ENCODE assay signal across 8 mouse cellular contexts in the genomic region with DNA sequence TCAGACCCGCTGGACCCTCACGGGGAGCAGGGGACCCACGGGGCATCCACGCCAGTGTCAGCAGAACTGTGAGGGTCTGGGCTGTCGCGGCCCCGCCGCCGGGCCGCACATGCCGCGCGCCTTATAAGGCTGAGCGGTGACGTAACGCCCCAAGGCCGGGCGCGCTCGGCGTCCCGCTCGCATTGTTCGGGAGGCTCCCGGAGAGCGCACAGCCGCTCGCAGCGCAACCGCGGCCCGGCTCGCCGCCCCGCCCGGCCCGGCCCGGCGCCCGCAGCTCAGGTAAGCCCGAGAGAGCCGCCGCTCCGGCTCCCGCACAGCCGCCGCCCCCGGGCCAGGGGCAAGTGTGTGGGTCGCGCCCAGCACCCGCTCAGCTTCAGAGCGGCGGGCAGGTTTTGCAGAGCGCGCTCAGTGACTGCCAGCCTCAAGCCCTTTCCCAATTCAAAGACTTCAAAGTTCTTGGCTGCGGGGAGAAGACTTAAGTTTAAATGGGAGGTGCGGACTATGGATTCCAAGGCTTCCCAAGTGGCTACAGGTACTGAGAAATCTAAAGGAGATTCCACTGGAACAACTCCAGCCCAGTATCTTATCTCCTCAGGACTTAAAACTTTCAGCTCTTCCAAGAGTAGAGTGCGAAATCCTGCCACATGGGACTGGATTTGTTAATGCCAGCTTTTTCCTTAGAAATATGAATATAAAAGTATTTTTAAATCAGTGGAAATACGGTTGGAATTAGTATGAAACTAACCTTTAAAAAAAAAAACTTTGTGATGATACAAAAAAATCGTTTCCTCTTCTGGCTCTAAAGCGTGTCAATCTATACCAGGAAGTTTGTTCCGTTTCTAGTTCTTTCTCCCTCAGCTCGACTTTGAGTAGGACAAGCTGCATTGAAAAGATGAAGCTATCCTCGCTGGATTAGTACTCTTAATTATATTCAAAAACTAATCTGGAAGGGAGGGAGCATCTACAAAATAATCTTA. TPM values are rescaled to one million over a fixed set of nuclear protein-coding genes. Genes with fewer than 3 reads are reported as not detected.
DNase-seq lines count a peak whose midpoint lies in the region.

No protein-coding gene starts in this region.

- intact Hi-C loops in gastrocnemius, postnatal 14 days (cut with DNase I; ENCODE audit: low total_unique reads) = no loop called here
- intact Hi-C loops in left cerebral cortex, postnatal 4 days (cut with DNase I) = no loop called here

- peak overlapping the region; percentile 90 for H3K27ac ChIP-seq in midbrain, embryonic 10.5 days (replicated peaks)

- peaks cover 14% of the 10 kb centered on the region for H3K4me1 ChIP-seq in midbrain, embryonic 10.5 days

- peak; percentile 67 for DNase-seq in R1 (ENCODE audit: low read depth, low spot score)
- DNase-seq in cerebellum, postnatal 36 days = peak; percentile 14 to 24
- DNase-seq in gastrocnemius, postnatal 14 days = peak; percentile 82
- DNase-seq in induced T-regulatory cell, adult 2 months (ENCODE audit: low read depth) = peak; percentile 77
- DNase-seq in left cerebral cortex, postnatal 4 days = peak; percentile 37
- peak; percentile 80 for DNase-seq in midbrain, embryonic 10.5 days (ENCODE audit: low spot score)
- peak; percentile 12 to 21 for DNase-seq in right cerebral cortex, postnatal 36 days (ENCODE audit: low spot score in 2 of 2)
- DNase-seq in yolk sac, embryonic 10.5 days (ENCODE audit: low spot score) = peak; percentile 57

- peak overlapping the region; percentile 73 for H3K4me3 ChIP-seq in midbrain, embryonic 10.5 days

- H3K27me3 ChIP-seq in midbrain, embryonic 10.5 days (ENCODE audit: low read depth, poor library complexity, severe bottlenecking) = peaks cover 12% of the 10 kb centered on the region; the same call in 1 of the 2 replicates

- no peaks in the 10 kb centered on the region for H3K36me3 ChIP-seq in midbrain, embryonic 10.5 days

- no peaks in the 10 kb centered on the region for H3K9me3 ChIP-seq in midbrain, embryonic 10.5 days (replicated peaks)

- WGBS in midbrain, embryonic 10.5 days = 2% methylated on average over 64 of the region's 64 CpGs

RNA-seq across cellular contexts. Expression of gene Cmss1, which starts 57.3 kb away (rescaled TPM):
- total RNA-seq in gastrocnemius, postnatal 14 days (2021) = 10 to 100 TPM; 19.3 to 21.9 TPM
- 10 to 100 TPM; 16.4 to 17.0 TPM for total RNA-seq in left cerebral cortex, postnatal 4 days (2021)
- 56.3 and 67.3 TPM in 2 replicates for polyA plus RNA-seq in midbrain, embryonic 10.5 days (2016; fragmentation: Nextera tagmentation; extraction: Ambion mirVana)

Comparison
In these comparisons a context has a peak if more than half of its experiments do, and no peak if none do; other contexts are left out.
1. Peak in every context shown above with its lines: DNase-seq, H3K4me3 ChIP-seq and H3K27ac ChIP-seq.
2. DNase-seq: peak in every context shown above with its lines; median percentile 82 in gastrocnemius, postnatal 14 days; 80 in midbrain, embryonic 10.5 days; 77 in induced T-regulatory cell, adult 2 months; 67 in R1; 57 in yolk sac, embryonic 10.5 days; 37 in left cerebral cortex, postnatal 4 days; 19 in cerebellum, postnatal 36 days; 16 in right cerebral cortex, postnatal 36 days.